Mouse (Mus musculus) G1E (cell line): ENCODE results near the gene Arfgap1. TPM values are rescaled to one million over a fixed set of nuclear protein-coding genes. Genes with fewer than 3 reads are reported as not detected.

Source experiments
- ATAC-seq: 2 replicates; pipeline ENCODE4 v1.8.0; 2016; ENCODE audit warnings: mild to moderate bottlenecking; ENCODE audit not compliant: insufficient number of reproducible peaks, poor library complexity, low FRiP score, severe bottlenecking; ENCODE audit errors: extremely low read depth
- DNase-seq: peaks from one replicate; pipeline ENCODE4 v3.0.0; 2012; ENCODE audit warnings: low spot score
- H3K27me3 ChIP-seq: 2 replicates; pipeline ENCODE4 v1.6.1; 2012; ENCODE audit warnings: mild to moderate bottlenecking, low read length, inconsistent platforms; ENCODE audit not compliant: insufficient read depth
- H3K36me3 ChIP-seq: replicated peaks from 2 replicates; pipeline ENCODE3; 2012; ENCODE audit warnings: mild to moderate bottlenecking, inconsistent platforms
- H3K4me1 ChIP-seq: 2 replicates; pipeline ENCODE4 v1.6.1; 2012; ENCODE audit warnings: low read depth, low read length, inconsistent platforms, mixed read lengths; ENCODE audit not compliant: insufficient read depth
- H3K4me3 ChIP-seq: 2 replicates; pipeline ENCODE4 v1.5.1; 2012; ENCODE audit warnings: low read depth, mild to moderate bottlenecking, inconsistent platforms, low read length, moderate library complexity, mixed read lengths
- H3K9me3 ChIP-seq: replicated peaks from 2 replicates; pipeline ENCODE4 v1.6.1; 2012; ENCODE audit warnings: inconsistent platforms
- CTCF ChIP-seq: IDR thresholded peaks from 2 replicates; pipeline ENCODE4 v1.5.1; 2012; ENCODE audit warnings: low read depth, low read length, inconsistent platforms, mixed read lengths
- GATA1 ChIP-seq: IDR thresholded peaks from 2 replicates; pipeline ENCODE4 v1.6.1; 2012; ENCODE audit warnings: borderline replicate concordance, low read length, inconsistent platforms, mixed read lengths
- GATA2 ChIP-seq: IDR thresholded peaks from 2 replicates; pipeline ENCODE4 v1.6.1; 2012; ENCODE audit warnings: low read depth, low read length, inconsistent platforms, borderline replicate concordance
- POLR2AphosphoS5 ChIP-seq: IDR thresholded peaks from 2 replicates; pipeline ENCODE4 v1.6.1; 2012; ENCODE audit warnings: low read depth, low read length, inconsistent platforms; ENCODE audit not compliant: insufficient replicate concordance
- TAL1 ChIP-seq: conservative IDR thresholded peaks from 2 replicates; pipeline ENCODE4 v1.6.1; 2012; ENCODE audit warnings: low read depth, low read length, inconsistent platforms, mixed read lengths
- polyA plus RNA-seq: library from polyadenylated mRNA; stranded (reverse); fragments of >175 nt; gene quantifications from 2 replicates; pipeline ENCODE4 v1.2.3, GENCODE M21; 2012
- total RNA-seq, 2 experiments: library from RNA; stranded (forward) in 1 of 2; stranded (reverse) in 1 of 2; fragments of 200-1000 nt in 1 of 2; fragments of >200 nt in 1 of 2; fragmentation: Nextera tagmentation in 1 of 2; gene quantifications; 2 replicates each; pipeline ENCODE4 v1.2.3; 2014 to 2017

Gene Arfgap1
- total and polyA plus RNA-seq, 3 experiments, result 27.8 to 56.1 (median 40.6) TPM

GRCm38 (mm10) chr2:180981133-180981532 is 14.1 kb downstream of the Arfgap1 start:
- H3K9me3 ChIP-seq, result no peaks in the 10 kb centered on the region
- H3K4me3 ChIP-seq, result no peak overlapping the region
- H3K4me1 ChIP-seq, result no peaks in the 10 kb centered on the region; the same call in 1 of the 2 replicates
- ATAC-seq (no peak), DNase-seq (no peak)
- TF ChIP-seq TAL1 (no peak), GATA1 (no peak), GATA2 (no peak), CTCF (no peak), POLR2AphosphoS5 (no peak)
- peaks cover 88% of the 10 kb centered on the region for H3K36me3 ChIP-seq
- H3K27me3 ChIP-seq, result no peaks in the 10 kb centered on the region

- DNase-seq (no peak), ATAC-seq (no peak)
- Histone ChIP-seq H3K4me3 (no peak overlapping the region), H3K36me3 (peaks cover 43% of the 10 kb centered on the region), H3K27me3 (peaks cover 3% of the 10 kb centered on the region), H3K4me1 (no peaks in the 10 kb centered on the region; the same call in 1 of the 2 replicates), H3K9me3 (no peaks in the 10 kb centered on the region)
- TF ChIP-seq CTCF, result no peak
- no peak for TF ChIP-seq TAL1
- no peak for TF ChIP-seq GATA2
Measured at GRCm38 (mm10) chr2:180985635-180986034, 18.6 kb downstream of the Arfgap1 start.

- Histone ChIP-seq H3K36me3 (peaks cover 35% of the 10 kb centered on the region), H3K4me3 (no peak within 1 kb of the TSS), H3K4me1 (no peaks in the 10 kb centered on the region; the same call in 1 of the 2 replicates), H3K9me3 (no peaks in the 10 kb centered on the region), H3K27me3 (peaks cover 3% of the 10 kb centered on the region)
- ATAC-seq (no peak), DNase-seq (no peak)
- no peak for TF ChIP-seq TAL1
- no peak for TF ChIP-seq CTCF
- no peak for TF ChIP-seq POLR2AphosphoS5
- TF ChIP-seq GATA1, result no peak
- no peak for TF ChIP-seq GATA2
Measured at GRCm38 (mm10) chr2:180986449-180986848, 19.4 kb downstream of the Arfgap1 start, which contains the start of gene Col20a1. Col20a1 (plus strand) TSS chr2:180986535.

- Histone ChIP-seq H3K36me3 (peaks cover 30% of the 10 kb centered on the region), H3K9me3 (no peaks in the 10 kb centered on the region), H3K4me1 (no peaks in the 10 kb centered on the region; the same call in 1 of the 2 replicates), H3K27me3 (peaks cover 3% of the 10 kb centered on the region), H3K4me3 (no peak overlapping the region)
- TF ChIP-seq CTCF, result no peak
- no peak for TF ChIP-seq TAL1
- no peak for TF ChIP-seq POLR2AphosphoS5
- DNase-seq, result no peak
- no peak for ATAC-seq
Measured at GRCm38 (mm10) chr2:180987001-180987400, 20.0 kb downstream of the Arfgap1 start.

GRCm38 (mm10) chr2:180987432-180988030 is 20.5 kb downstream of the Arfgap1 start:
- H3K4me1 ChIP-seq, result no peaks in the 10 kb centered on the region; the same call in 1 of the 2 replicates
- DNase-seq, result no peak
- ATAC-seq, result no peak
- TF ChIP-seq CTCF (no peak), GATA1 (no peak), TAL1 (no peak), GATA2 (no peak), POLR2AphosphoS5 (no peak)
- H3K36me3 ChIP-seq, result peaks cover 24% of the 10 kb centered on the region
- no peak overlapping the region for H3K4me3 ChIP-seq
- peaks cover 3% of the 10 kb centered on the region for H3K27me3 ChIP-seq
- H3K9me3 ChIP-seq, result no peaks in the 10 kb centered on the region

GRCm38 (mm10) chr2:180988347-180988913 is 21.4 kb downstream of the Arfgap1 start:
- no peak for TF ChIP-seq CTCF
- TF ChIP-seq TAL1, result no peak
- TF ChIP-seq GATA1, result no peak
- no peak for TF ChIP-seq POLR2AphosphoS5
- TF ChIP-seq GATA2, result no peak
- ATAC-seq, result no peak
- no peaks in the 10 kb centered on the region for H3K4me1 ChIP-seq
- peaks cover 15% of the 10 kb centered on the region for H3K36me3 ChIP-seq
- H3K9me3 ChIP-seq, result no peaks in the 10 kb centered on the region
- H3K4me3 ChIP-seq, result no peak overlapping the region
- peaks cover 3% of the 10 kb centered on the region for H3K27me3 ChIP-seq
- no peak for DNase-seq
